Mouse (Mus musculus): ENCODE results near the gene Lipt1.
A peak's percentile ranks its signal among the peaks of the same experiment; 100 is the strongest.

Lipt1 gene

GRCm38 (mm10) chr1:37871704-37872103 is at the start of gene Lipt1:
Gene Lipt1, plus strand, starts transcription at chr1:37871738.
- DNase-seq (ENCODE audit: low spot score in 2 of 2), result peak in 1 of 2 experiments; percentile 62

GRCm38 (mm10) chr1:37831681-37832080 is 39.9 kb upstream of the Lipt1 start:
- DNase-seq (ENCODE audit: low spot score in 2 of 2), result no peak

GRCm38 (mm10) chr1:37846878-37847277 is 24.7 kb upstream of the Lipt1 start:
- DNase-seq (ENCODE audit: low spot score in 2 of 2), result no peak

- DNase-seq (ENCODE audit: low spot score in 2 of 2), result peak in 1 of 2 experiments; percentile 45
Observed at GRCm38 (mm10) chr1:37850696-37851095, 20.8 kb upstream of the Lipt1 start.

- DNase-seq (ENCODE audit: low spot score in 2 of 2), result peak; percentile 100
Observed at GRCm38 (mm10) chr1:37864511-37865400, 6.8 kb upstream of the Lipt1 start.

GRCm38 (mm10) chr1:37865401-37866215 is 5.9 kb upstream of the Lipt1 start:
- DNase-seq (ENCODE audit: low spot score in 2 of 2), result no peak

- DNase-seq (ENCODE audit: low spot score in 2 of 2), result no peak
Observed at GRCm38 (mm10) chr1:37866286-37866685, 5.3 kb upstream of the Lipt1 start, which contains the start of gene Tsga10. Gene Tsga10, minus strand, starts transcription at chr1:37866429.

- peak in 1 of 2 experiments; percentile 58 for DNase-seq (ENCODE audit: low spot score in 2 of 2)
Observed at GRCm38 (mm10) chr1:37867056-37867455, 4.5 kb upstream of the Lipt1 start.

- DNase-seq (ENCODE audit: low spot score in 2 of 2), result no peak
Observed at GRCm38 (mm10) chr1:37867684-37868322, 3.7 kb upstream of the Lipt1 start.

- no peak for DNase-seq (ENCODE audit: low spot score in 2 of 2)
Observed at GRCm38 (mm10) chr1:37868640-37869039, 2.9 kb upstream of the Lipt1 start.

- DNase-seq (ENCODE audit: low spot score in 2 of 2), result no peak
Observed at GRCm38 (mm10) chr1:37869362-37869761, 2.2 kb upstream of the Lipt1 start.

GRCm38 (mm10) chr1:37872131-37873067 is 861 bp downstream of the Lipt1 start:
- DNase-seq (ENCODE audit: low spot score in 2 of 2), result peak; percentile 89 to 93

- no peak for DNase-seq (ENCODE audit: low spot score in 2 of 2)
Observed at GRCm38 (mm10) chr1:37873157-37873556, 1.6 kb downstream of the Lipt1 start.

GRCm38 (mm10) chr1:37877736-37878460 is 6.4 kb downstream of the Lipt1 start:
- no peak for DNase-seq (ENCODE audit: low spot score in 2 of 2)

GRCm38 (mm10) chr1:37883411-37883810 is 11.9 kb downstream of the Lipt1 start:
- DNase-seq (ENCODE audit: low spot score in 2 of 2), result no peak

- DNase-seq (ENCODE audit: low spot score in 2 of 2), result no peak
Observed at GRCm38 (mm10) chr1:37884451-37884850, 12.9 kb downstream of the Lipt1 start.

- DNase-seq (ENCODE audit: low spot score in 2 of 2), result no peak
Observed at GRCm38 (mm10) chr1:37889206-37889605, 17.7 kb downstream of the Lipt1 start.

GRCm38 (mm10) chr1:37890025-37890652 is 18.6 kb downstream of the Lipt1 start, which contains the start of the genes Mitd1 and Mrpl30:
Gene Mitd1, minus strand, starts transcription at chr1:37890411.
Gene Mrpl30, plus strand, starts transcription at chr1:37890477.
- DNase-seq (ENCODE audit: low spot score in 2 of 2), result peak; percentile 94

GRCm38 (mm10) chr1:37891400-37891799 is 19.9 kb downstream of the Lipt1 start:
- DNase-seq (ENCODE audit: low spot score in 2 of 2), result no peak

- no peak for DNase-seq (ENCODE audit: low spot score in 2 of 2)
Observed at GRCm38 (mm10) chr1:37894606-37895005, 23.1 kb downstream of the Lipt1 start.
